Mouse (Mus musculus): Measurements from ENCODE around the gene Mss51. TPM values are rescaled to one million over a fixed set of nuclear protein-coding genes. Genes with fewer than 3 reads are reported as not detected.

Mss51 gene
- polyA plus RNA-seq, 1 experiment, result 0.28 TPM

GRCm38 (mm10) chr14:20520179-20520578, 23.5 kb upstream of the Mss51 start:
- Histone ChIP-seq H3K79me2 (ENCODE audit: control insufficient read depth, insufficient read depth) (no peaks in the 10 kb centered on the region), H3K36me3 (ENCODE audit: control insufficient read depth, insufficient read depth) (peaks cover 77% of the 10 kb centered on the region), H3K4me3 (ENCODE audit: insufficient read depth, poor library complexity, severe bottlenecking) (no peak overlapping the region), H3K27me3 (ENCODE audit: control insufficient read depth, insufficient read depth, insufficient read length) (no peaks in the 10 kb centered on the region), H3ac (ENCODE audit: control insufficient read depth, insufficient read length, low read depth) (no peak overlapping the region), H3K79me3 (ENCODE audit: low read depth) (no peaks in the 10 kb centered on the region)
- TF ChIP-seq USF1 (IDR thresholded peaks at IDR 0.05; ENCODE audit: low read depth) (no peak), MAX (IDR thresholded peaks at IDR 0.05) (no peak), CTCF (IDR thresholded peaks at IDR 0.05; ENCODE audit: control insufficient read depth, insufficient read depth, insufficient read length) (no peak), MYOG (IDR thresholded peaks at IDR 0.05; ENCODE audit: control insufficient read depth, extremely low read depth, insufficient read length) (no peak), FOSL1 (IDR thresholded peaks at IDR 0.05; ENCODE audit: insufficient read depth, low read length, poor library complexity, severe bottlenecking) (no peak), CEBPB (IDR thresholded peaks at IDR 0.05; ENCODE audit: low read depth) (no peak), MYOD1 (IDR thresholded peaks at IDR 0.05; ENCODE audit: control insufficient read depth, insufficient read length, low read depth) (no peak)

- H3K79me2 ChIP-seq (ENCODE audit: control insufficient read depth, insufficient read depth), result no peaks in the 10 kb centered on the region
- H3ac ChIP-seq (ENCODE audit: control insufficient read depth, insufficient read length, low read depth), result no peak overlapping the region
- H3K27me3 ChIP-seq (ENCODE audit: control insufficient read depth, insufficient read depth, insufficient read length), result no peaks in the 10 kb centered on the region
- no peaks in the 10 kb centered on the region for H3K79me3 ChIP-seq (ENCODE audit: low read depth)
- H3K4me3 ChIP-seq (ENCODE audit: insufficient read depth, poor library complexity, severe bottlenecking), result no peak overlapping the region
- no peak for TF ChIP-seq MAX (IDR thresholded peaks at IDR 0.05)
- no peak for TF ChIP-seq CEBPB (IDR thresholded peaks at IDR 0.05; ENCODE audit: low read depth)
- TF ChIP-seq MYOD1 (IDR thresholded peaks at IDR 0.05; ENCODE audit: control insufficient read depth, insufficient read length, low read depth), result no peak
- TF ChIP-seq CTCF (IDR thresholded peaks at IDR 0.05; ENCODE audit: control insufficient read depth, insufficient read depth, insufficient read length), result no peak
- TF ChIP-seq FOSL1 (IDR thresholded peaks at IDR 0.05; ENCODE audit: insufficient read depth, low read length, poor library complexity, severe bottlenecking), result no peak
- TF ChIP-seq MYOG (IDR thresholded peaks at IDR 0.05; ENCODE audit: control insufficient read depth, extremely low read depth, insufficient read length), result no peak
- no peak for TF ChIP-seq USF1 (IDR thresholded peaks at IDR 0.05; ENCODE audit: low read depth)
- H3K36me3 ChIP-seq (ENCODE audit: control insufficient read depth, insufficient read depth), result peaks cover 39% of the 10 kb centered on the region
These were observed 11.7 kb upstream of the Mss51 start for GRCm38 (mm10) chr14:20508424-20508823.

- H3K36me3 ChIP-seq (ENCODE audit: control insufficient read depth, insufficient read depth), result peaks cover 28% of the 10 kb centered on the region
- no peaks in the 10 kb centered on the region for H3K27me3 ChIP-seq (ENCODE audit: control insufficient read depth, insufficient read depth, insufficient read length)
- H3K4me3 ChIP-seq (ENCODE audit: insufficient read depth, poor library complexity, severe bottlenecking), result no peak overlapping the region
- no peaks in the 10 kb centered on the region for H3K79me2 ChIP-seq (ENCODE audit: control insufficient read depth, insufficient read depth)
- H3K79me3 ChIP-seq (ENCODE audit: low read depth), result no peaks in the 10 kb centered on the region
- H3ac ChIP-seq (ENCODE audit: control insufficient read depth, insufficient read length, low read depth), result no peak overlapping the region
- no peak for TF ChIP-seq MYOG (IDR thresholded peaks at IDR 0.05; ENCODE audit: control insufficient read depth, extremely low read depth, insufficient read length)
- TF ChIP-seq USF1 (IDR thresholded peaks at IDR 0.05; ENCODE audit: low read depth), result no peak
- no peak for TF ChIP-seq CTCF (IDR thresholded peaks at IDR 0.05; ENCODE audit: control insufficient read depth, insufficient read depth, insufficient read length)
- TF ChIP-seq MAX (IDR thresholded peaks at IDR 0.05), result no peak
- no peak for TF ChIP-seq MYOD1 (IDR thresholded peaks at IDR 0.05; ENCODE audit: control insufficient read depth, insufficient read length, low read depth)
- no peak for TF ChIP-seq CEBPB (IDR thresholded peaks at IDR 0.05; ENCODE audit: low read depth)
These were observed 6.3 kb upstream of the Mss51 start for GRCm38 (mm10) chr14:20502966-20503365.

GRCm38 (mm10) chr14:20499982-20500381, 3.3 kb upstream of the Mss51 start:
- Histone ChIP-seq H3K36me3 (ENCODE audit: control insufficient read depth, insufficient read depth) (peaks cover 47% of the 10 kb centered on the region), H3K79me2 (ENCODE audit: control insufficient read depth, insufficient read depth) (no peaks in the 10 kb centered on the region)

GRCm38 (mm10) chr14:20486031-20486430, 10.7 kb downstream of the Mss51 start:
- Histone ChIP-seq H3K27me3 (ENCODE audit: control insufficient read depth, insufficient read depth, insufficient read length) (no peaks in the 10 kb centered on the region), H3K79me3 (ENCODE audit: low read depth) (no peaks in the 10 kb centered on the region), H3K4me3 (ENCODE audit: insufficient read depth, poor library complexity, severe bottlenecking) (no peak overlapping the region), H3K36me3 (ENCODE audit: control insufficient read depth, insufficient read depth) (peaks cover 16% of the 10 kb centered on the region), H3ac (ENCODE audit: control insufficient read depth, insufficient read length, low read depth) (no peak overlapping the region), H3K79me2 (ENCODE audit: control insufficient read depth, insufficient read depth) (no peaks in the 10 kb centered on the region)
- no peak for TF ChIP-seq MYOD1 (IDR thresholded peaks at IDR 0.05; ENCODE audit: control insufficient read depth, insufficient read length, low read depth)
- no peak for TF ChIP-seq USF1 (IDR thresholded peaks at IDR 0.05; ENCODE audit: low read depth)
- TF ChIP-seq FOSL1 (IDR thresholded peaks at IDR 0.05; ENCODE audit: insufficient read depth, low read length, poor library complexity, severe bottlenecking), result no peak
- TF ChIP-seq CTCF (IDR thresholded peaks at IDR 0.05; ENCODE audit: control insufficient read depth, insufficient read depth, insufficient read length), result no peak
- TF ChIP-seq MAX (IDR thresholded peaks at IDR 0.05), result no peak
- TF ChIP-seq CEBPB (IDR thresholded peaks at IDR 0.05; ENCODE audit: low read depth), result no peak
- no peak for TF ChIP-seq MYOG (IDR thresholded peaks at IDR 0.05; ENCODE audit: control insufficient read depth, extremely low read depth, insufficient read length)

More at GRCm38 (mm10) chr14:20499982-20500381, 3.3 kb upstream of the Mss51 start:
- TF ChIP-seq MYOD1 (IDR thresholded peaks at IDR 0.05; ENCODE audit: control insufficient read depth, insufficient read length, low read depth) (no peak), FOSL1 (IDR thresholded peaks at IDR 0.05; ENCODE audit: insufficient read depth, low read length, poor library complexity, severe bottlenecking) (no peak), CEBPB (IDR thresholded peaks at IDR 0.05; ENCODE audit: low read depth) (no peak), USF1 (IDR thresholded peaks at IDR 0.05; ENCODE audit: low read depth) (no peak), CTCF (IDR thresholded peaks at IDR 0.05; ENCODE audit: control insufficient read depth, insufficient read depth, insufficient read length) (no peak), MYOG (IDR thresholded peaks at IDR 0.05; ENCODE audit: control insufficient read depth, extremely low read depth, insufficient read length) (no peak), MAX (IDR thresholded peaks at IDR 0.05) (no peak)
- H3K79me3 ChIP-seq (ENCODE audit: low read depth), result no peaks in the 10 kb centered on the region
- no peaks in the 10 kb centered on the region for H3K27me3 ChIP-seq (ENCODE audit: control insufficient read depth, insufficient read depth, insufficient read length)
- H3ac ChIP-seq (ENCODE audit: control insufficient read depth, insufficient read length, low read depth), result no peak overlapping the region
- H3K4me3 ChIP-seq (ENCODE audit: insufficient read depth, poor library complexity, severe bottlenecking), result no peak overlapping the region

Data from C2C12 (cell line).